Mouse (Mus musculus) natural killer cell, adult 2 months (primary cell): ENCODE data around the gene Shc2.

Source experiments
- DNase-seq, 2 experiments: peaks; one replicate each; pipeline ENCODE4 v3.0.0; 2022; ENCODE audit warnings: low spot score in 2 of 2

Shc2 gene

GRCm38 (mm10) chr10:79615860-79616259 lies 21.9 kb downstream of the Shc2 start:
- DNase-seq, result no peak

- DNase-seq, result no peak
These were observed 23.4 kb downstream of the Shc2 start for GRCm38 (mm10) chr10:79614305-79614643.

GRCm38 (mm10) chr10:79613578-79614304 lies 24.0 kb downstream of the Shc2 start, which contains the start of gene C2cd4c:
TSS of gene C2cd4c (minus strand) at chr10:79614025.
- DNase-seq, result peak; percentile 10 to 16

- no peak for DNase-seq
These were observed 25.3 kb downstream of the Shc2 start for GRCm38 (mm10) chr10:79612192-79613135.

- no peak for DNase-seq
These were observed 26.4 kb downstream of the Shc2 start for GRCm38 (mm10) chr10:79611296-79611695.

GRCm38 (mm10) chr10:79609276-79609675 lies 28.4 kb downstream of the Shc2 start:
- no peak for DNase-seq

- no peak for DNase-seq
These were observed 29.8 kb downstream of the Shc2 start for GRCm38 (mm10) chr10:79607892-79608291.

GRCm38 (mm10) chr10:79606537-79606936 lies 31.2 kb downstream of the Shc2 start:
- no peak for DNase-seq

- DNase-seq, result no peak
These were observed 39.8 kb downstream of the Shc2 start for GRCm38 (mm10) chr10:79597936-79598230.

- no peak for DNase-seq
These were observed 40.4 kb downstream of the Shc2 start for GRCm38 (mm10) chr10:79597051-79597935.

GRCm38 (mm10) chr10:79595590-79595929 lies 42.2 kb downstream of the Shc2 start:
- no peak for DNase-seq

- peak; percentile 8 to 31 for DNase-seq
These were observed 42.7 kb downstream of the Shc2 start for GRCm38 (mm10) chr10:79594872-79595589.

GRCm38 (mm10) chr10:79594111-79594510 lies 43.6 kb downstream of the Shc2 start:
- DNase-seq, result no peak

- DNase-seq, result no peak
These were observed 47.0 kb downstream of the Shc2 start for GRCm38 (mm10) chr10:79590702-79591101.

GRCm38 (mm10) chr10:79587752-79588126 lies 50.0 kb downstream of the Shc2 start:
- DNase-seq, result no peak

GRCm38 (mm10) chr10:79587061-79587751 lies 50.5 kb downstream of the Shc2 start, which contains the start of gene Theg:
TSS of gene Theg (minus strand) at chr10:79587331.
- no peak for DNase-seq

GRCm38 (mm10) chr10:79586243-79586642 lies 51.5 kb downstream of the Shc2 start:
- DNase-seq, result no peak

GRCm38 (mm10) chr10:79585723-79586122 lies 52.0 kb downstream of the Shc2 start:
- no peak for DNase-seq

GRCm38 (mm10) chr10:79585136-79585535 lies 52.6 kb downstream of the Shc2 start:
- no peak for DNase-seq

- DNase-seq, result no peak
These were observed 53.3 kb downstream of the Shc2 start for GRCm38 (mm10) chr10:79584426-79584825.

GRCm38 (mm10) chr10:79584021-79584420 lies 53.7 kb downstream of the Shc2 start:
- DNase-seq, result no peak
